Mouse (Mus musculus) layer of hippocampus, adult 8-10 months (tissue): ENCODE results near the gene Hpgds. TPM values are rescaled to one million over a fixed set of nuclear protein-coding genes. Genes with fewer than 3 reads are reported as not detected.

Source experiments
- total RNA-seq, 4 experiments: library from RNA; stranded (reverse); gene quantifications; 2 replicates each; pipeline ENCODE4 v1.2.4; 2022

Hpgds gene
- total RNA-seq, 4 experiments from 2014 or later, result 4.7 to 19.5 (median 11.5) TPM

Other genes with a start within 250 kb of the Hpgds start
- 10 to 100 TPM; 35.1 to 47.1 (median 41.9) TPM for gene Smarcad1, start 102.3 kb downstream of the Hpgds start, total RNA-seq
- under 1 TPM in 3 of 4 experiments, not detected in 1; 0.20 to 0.63 (median 0.37) TPM for gene C130060K24Rik, start 236.2 kb upstream of the Hpgds start, total RNA-seq